8 mouse cellular contexts compared by ENCODE assay signal in genomic region chr1:156741482-156742411, GRCm38 (mm10). TPM values are rescaled to one million over a fixed set of nuclear protein-coding genes. Genes with fewer than 3 reads are reported as not detected.
DNase-seq lines count a peak whose midpoint lies in the region; ATAC-seq and TF ChIP-seq lines count a peak whose summit lies in the region.
"Had no signal": no experiment of that assay in that cellular context is flagged by ENCODE, and none has a peak within 500 bp of the region (broad histone marks: within the 10 kb centered on the region; RNA-seq: fewer than 3 reads in every experiment).

No protein-coding gene starts in this region.

- intact Hi-C loops in left cerebral cortex, postnatal 36 days (cut with DNase I): loop anchor here (2.0 to 10.0 kb wide), 3 partner anchors 171 to 543 kb away; no protein-coding TSS in a partner anchor

- no peak overlapping the region for H3K9ac ChIP-seq in forebrain, postnatal 0 days
- no peak overlapping the region for H3K9ac ChIP-seq in hindbrain, postnatal 0 days (replicated peaks; ENCODE audit: low read length)
- H3K9ac ChIP-seq: limb, embryonic 15.5 days had no signal

- H3K9me3 ChIP-seq in forebrain, postnatal 0 days (ENCODE audit: low read length): no peaks in the 10 kb centered on the region
- H3K9me3 ChIP-seq in hindbrain, postnatal 0 days (ENCODE audit: low read length): no peaks in the 10 kb centered on the region
- H3K9me3 ChIP-seq in midbrain, embryonic 10.5 days (replicated peaks): no peaks in the 10 kb centered on the region
- H3K9me3 ChIP-seq: limb, embryonic 15.5 days had no signal

- no peak overlapping the region for H3K4me3 ChIP-seq in forebrain, postnatal 0 days (ENCODE audit: low read depth, low read length)
- H3K4me3 ChIP-seq in hindbrain, postnatal 0 days (ENCODE audit: low read length): no peak overlapping the region
- no peak overlapping the region for H3K4me3 ChIP-seq in midbrain, embryonic 10.5 days
- H3K4me3 ChIP-seq: limb, embryonic 15.5 days had no signal

- WGBS in forebrain, postnatal 0 days: 66% methylated on average over 11 of the region's 11 CpGs
- 61% methylated on average over 11 of the region's 11 CpGs for WGBS in hindbrain, postnatal 0 days
- 67% methylated on average over 11 of the region's 11 CpGs for WGBS in midbrain, embryonic 10.5 days

- no peak overlapping the region for H3K4me2 ChIP-seq in forebrain, postnatal 0 days (ENCODE audit: low read depth)
- H3K4me2 ChIP-seq in hindbrain, postnatal 0 days (ENCODE audit: low read depth, low read length): no peak overlapping the region
- H3K4me2 ChIP-seq: limb, embryonic 15.5 days had no signal

- no peaks in the 10 kb centered on the region for H3K4me1 ChIP-seq in forebrain, postnatal 0 days (ENCODE audit: insufficient read depth)
- no peaks in the 10 kb centered on the region for H3K4me1 ChIP-seq in hindbrain, postnatal 0 days (ENCODE audit: insufficient read depth, low read length)
- peaks cover 11% of the 10 kb centered on the region for H3K4me1 ChIP-seq in midbrain, embryonic 10.5 days

- peak; percentile 54 for ATAC-seq in forebrain, postnatal 0 days
- ATAC-seq in hindbrain, postnatal 0 days: peak; percentile 52; the same call in 1 of the 2 replicates

- peak; percentile 99 for TF ChIP-seq CTCF in forebrain, postnatal 0 days (IDR thresholded peaks at IDR 0.05; ENCODE audit: low read depth)
- TF ChIP-seq CTCF in hindbrain, postnatal 0 days (IDR thresholded peaks at IDR 0.05; ENCODE audit: low read depth): peak; percentile 99

- H3K27me3 ChIP-seq in forebrain, postnatal 0 days (ENCODE audit: insufficient read depth, low read length): no peaks in the 10 kb centered on the region
- peaks cover 4% of the 10 kb centered on the region; the same call in 1 of the 2 replicates for H3K27me3 ChIP-seq in hindbrain, postnatal 0 days (ENCODE audit: insufficient read depth, low read length)
- H3K27me3 ChIP-seq in midbrain, embryonic 10.5 days (ENCODE audit: low read depth, poor library complexity, severe bottlenecking): peaks cover 6% of the 10 kb centered on the region
- H3K27me3 ChIP-seq: limb, embryonic 15.5 days had no signal

- H3K27ac ChIP-seq in forebrain, postnatal 0 days (ENCODE audit: low read depth, low read length): no peak overlapping the region
- no peak overlapping the region for H3K27ac ChIP-seq in hindbrain, postnatal 0 days
- H3K27ac ChIP-seq in midbrain, embryonic 10.5 days (replicated peaks): no peak overlapping the region
- H3K27ac ChIP-seq: limb, embryonic 15.5 days had no signal

- peak; percentile 63 for DNase-seq in R1 (ENCODE audit: low read depth, low spot score)
- DNase-seq in cerebellum, adult 18-20 months: peak; percentile 60 to 67
- peak; percentile 82 for DNase-seq in forebrain, postnatal 0 days
- peak; percentile 84 for DNase-seq in hindbrain, postnatal 0 days (ENCODE audit: low spot score)
- peak; percentile 50 to 51 for DNase-seq in left cerebral cortex, postnatal 36 days (ENCODE audit: low spot score in 2 of 2)
- peak; percentile 66 for DNase-seq in midbrain, embryonic 10.5 days (ENCODE audit: low spot score)
- peak; percentile 48 for DNase-seq in right cerebral cortex, postnatal 25 days

- H3K36me3 ChIP-seq in forebrain, postnatal 0 days (ENCODE audit: insufficient read depth): no peaks in the 10 kb centered on the region
- H3K36me3 ChIP-seq in hindbrain, postnatal 0 days (ENCODE audit: insufficient read depth, low read length): no peaks in the 10 kb centered on the region
- no peaks in the 10 kb centered on the region for H3K36me3 ChIP-seq in midbrain, embryonic 10.5 days
- H3K36me3 ChIP-seq: limb, embryonic 15.5 days had no signal

RNA-seq across cellular contexts. Expression of gene Fam20b, which starts 22.9 kb away (rescaled TPM):
- 60.6 and 68.1 TPM in 2 replicates for total RNA-seq in forebrain, postnatal 0 days (2014; rRNA removed)
- polyA plus RNA-seq in forebrain, postnatal 0 days (2015; fragmentation: Nextera tagmentation; extraction: Ambion mirVana): 21.0 and 30.4 TPM in 2 replicates
- total RNA-seq in hindbrain, postnatal 0 days (2014; rRNA removed): 53.7 TPM in 2 replicates
- polyA plus RNA-seq in hindbrain, postnatal 0 days (2015; fragmentation: Nextera tagmentation; extraction: Ambion mirVana): 27.7 and 29.6 TPM in 2 replicates
- total RNA-seq in left cerebral cortex, postnatal 36 days (2021): 10 to 100 TPM; 66.8 to 77.1 TPM
- 16.6 and 19.9 TPM in 2 replicates for polyA plus RNA-seq in midbrain, embryonic 10.5 days (2016; fragmentation: Nextera tagmentation; extraction: Ambion mirVana)
